Mouse (Mus musculus) embryonic fibroblast, embryonic 13.5 days (primary cell): ENCODE measurements around the gene Ppargc1a.

Experiments used
- CTCF ChIP-seq: IDR thresholded peaks from 2 replicates; pipeline ENCODE4 v1.5.1; 2011; ENCODE audit warnings: mild to moderate bottlenecking, control low read depth, low read length, moderate library complexity, borderline replicate concordance; ENCODE audit not compliant: insufficient read depth
- POLR2A ChIP-seq: IDR thresholded peaks from 2 replicates; pipeline ENCODE4 v1.6.1; 2011; ENCODE audit warnings: low read depth, mild to moderate bottlenecking, control low read depth, low read length, moderate library complexity

DNA sequence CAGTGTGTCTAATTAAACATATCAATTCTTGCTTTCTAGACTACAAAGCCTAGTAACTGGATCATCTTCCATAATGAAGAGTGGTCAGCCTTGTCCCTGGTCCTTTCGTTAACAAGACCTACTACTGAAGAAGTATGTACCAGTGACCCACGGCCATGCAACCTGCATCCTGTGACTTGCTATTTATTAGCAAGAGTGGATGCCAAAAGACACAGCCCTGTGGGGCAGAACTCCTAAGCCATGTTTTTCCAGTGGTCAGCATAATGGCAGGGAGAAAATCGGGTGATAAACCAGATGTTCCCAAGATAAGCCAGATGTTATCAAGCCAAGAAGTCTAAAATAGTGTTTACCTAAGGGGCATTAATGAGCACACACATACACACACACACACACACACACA, 26.0 kb downstream of the Ppargc1a start:
- TF ChIP-seq CTCF (no peak), POLR2A (no peak)
